Mouse (Mus musculus): ENCODE results near the gene AC124502.3. TPM values are rescaled to one million over a fixed set of nuclear protein-coding genes. Genes with fewer than 3 reads are reported as not detected.

Gene AC124502.3
- polyA plus RNA-seq, 1 experiment = 0.33 TPM

DNA sequence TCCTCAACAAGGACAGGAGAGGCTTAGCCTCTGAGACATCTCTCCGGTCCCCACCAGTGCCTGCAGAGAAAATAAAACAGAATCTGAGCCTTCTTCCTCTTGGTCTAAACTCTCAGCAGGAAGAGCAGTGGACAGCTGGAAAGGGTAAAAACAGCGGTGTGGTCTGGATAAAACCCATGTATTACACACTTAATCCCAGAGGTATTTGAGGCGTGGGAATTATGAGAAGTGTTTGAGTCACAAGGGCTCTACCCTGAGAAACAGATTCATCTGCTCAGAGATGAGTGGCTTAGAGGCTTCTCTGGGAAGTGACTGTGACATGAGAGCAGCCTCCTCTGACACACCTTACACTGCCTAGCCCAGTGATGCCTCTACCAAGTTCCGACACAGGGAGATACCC is 21.1 kb upstream of the AC124502.3 start:
- no peak for TF ChIP-seq GATA1 (IDR thresholded peaks at IDR 0.05; ENCODE audit: low read length)

DNA sequence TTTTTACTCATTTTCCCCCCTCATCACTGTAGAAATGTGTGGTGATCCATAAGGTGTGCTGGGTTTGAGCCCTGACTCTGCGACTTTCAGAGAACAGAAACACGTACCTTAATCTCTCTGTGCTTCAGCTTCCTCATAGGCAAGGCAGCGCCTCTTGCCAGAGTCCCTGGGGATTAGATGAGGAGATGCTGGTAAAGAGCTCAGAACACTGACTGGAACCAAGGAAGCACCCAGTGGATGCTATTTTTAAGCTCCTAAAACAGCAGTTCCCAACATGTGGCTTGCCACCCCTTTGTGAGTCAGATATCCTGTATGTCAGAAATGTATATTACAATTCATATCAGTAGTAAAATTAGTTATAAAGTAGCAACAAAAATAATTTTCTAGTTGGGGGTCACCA is 20.5 kb upstream of the AC124502.3 start:
- TF ChIP-seq GATA1 (IDR thresholded peaks at IDR 0.05; ENCODE audit: low read length) = no peak

DNA sequence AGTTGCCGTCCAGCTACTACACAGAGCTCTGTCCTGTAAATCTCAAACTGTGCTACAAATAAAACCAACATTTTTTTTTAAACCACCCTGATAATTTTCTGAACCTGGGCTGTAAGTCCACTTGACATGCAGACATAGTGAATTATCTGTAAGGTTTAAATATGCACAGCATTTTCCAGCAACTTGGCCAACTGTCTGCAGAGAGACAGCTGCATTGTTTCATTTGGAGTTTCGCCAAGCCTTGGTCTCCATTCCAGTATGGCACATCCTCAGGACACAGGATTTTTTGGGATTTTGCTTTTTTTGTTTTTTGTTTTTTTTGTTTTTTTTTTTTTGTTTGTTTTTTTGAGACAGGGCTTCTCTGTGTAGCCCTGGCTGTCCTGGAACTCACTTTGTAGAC is 17.3 kb upstream of the AC124502.3 start:
- TF ChIP-seq GATA1 (IDR thresholded peaks at IDR 0.05; ENCODE audit: low read length) = no peak

- no peak for TF ChIP-seq GATA1 (IDR thresholded peaks at IDR 0.05; ENCODE audit: low read length)
Observed at GRCm38 (mm10) chr19:5023621-5024479, 14.8 kb upstream of the AC124502.3 start, which contains the start of gene Slc29a2. TSS of gene Slc29a2 (plus strand) at chr19:5023860.

DNA sequence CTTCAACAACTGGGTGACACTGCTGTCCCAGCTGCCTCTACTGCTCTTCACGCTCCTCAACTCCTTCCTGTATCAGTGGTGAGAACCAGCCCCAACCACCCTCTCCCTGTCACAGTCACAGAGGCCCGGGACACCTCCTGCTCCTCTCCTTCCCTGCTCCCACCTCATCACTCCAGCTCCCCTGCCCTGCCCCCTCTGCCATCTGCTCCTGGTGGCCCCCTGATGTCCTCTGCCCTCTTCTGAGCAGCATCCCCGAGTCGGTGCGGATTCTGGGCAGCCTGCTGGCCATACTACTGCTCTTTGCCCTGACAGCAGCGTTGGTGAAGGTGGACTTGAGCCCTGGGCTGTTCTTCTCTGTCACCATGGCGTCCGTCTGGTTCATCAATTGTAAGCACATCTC is 12.6 kb upstream of the AC124502.3 start:
- no peak for TF ChIP-seq GATA1 (IDR thresholded peaks at IDR 0.05; ENCODE audit: low read length)

GRCm38 (mm10) chr19:5032686-5033085 is 6.0 kb upstream of the AC124502.3 start:
- no peak for TF ChIP-seq GATA1 (IDR thresholded peaks at IDR 0.05; ENCODE audit: low read length)

DNA sequence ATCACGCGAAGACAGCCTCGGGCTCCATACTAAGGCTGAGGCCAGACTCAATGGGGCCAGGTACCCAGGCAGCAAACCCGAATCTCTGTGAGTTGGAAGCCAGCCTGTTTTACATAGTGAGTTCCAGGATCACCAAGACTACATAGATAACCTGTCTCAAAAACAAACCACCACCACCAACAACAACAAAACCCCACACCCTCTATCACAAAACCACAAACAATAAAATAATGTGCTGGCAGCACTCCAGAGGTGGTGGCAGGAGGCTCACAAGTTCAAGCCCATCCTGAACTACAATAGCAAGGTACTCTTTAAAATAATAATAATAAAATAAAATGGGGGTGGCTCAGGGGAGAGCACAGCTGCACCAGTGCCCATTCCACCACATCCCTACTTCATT is 2.1 kb upstream of the AC124502.3 start:
- TF ChIP-seq GATA1 (IDR thresholded peaks at IDR 0.05; ENCODE audit: low read length) = no peak

DNA sequence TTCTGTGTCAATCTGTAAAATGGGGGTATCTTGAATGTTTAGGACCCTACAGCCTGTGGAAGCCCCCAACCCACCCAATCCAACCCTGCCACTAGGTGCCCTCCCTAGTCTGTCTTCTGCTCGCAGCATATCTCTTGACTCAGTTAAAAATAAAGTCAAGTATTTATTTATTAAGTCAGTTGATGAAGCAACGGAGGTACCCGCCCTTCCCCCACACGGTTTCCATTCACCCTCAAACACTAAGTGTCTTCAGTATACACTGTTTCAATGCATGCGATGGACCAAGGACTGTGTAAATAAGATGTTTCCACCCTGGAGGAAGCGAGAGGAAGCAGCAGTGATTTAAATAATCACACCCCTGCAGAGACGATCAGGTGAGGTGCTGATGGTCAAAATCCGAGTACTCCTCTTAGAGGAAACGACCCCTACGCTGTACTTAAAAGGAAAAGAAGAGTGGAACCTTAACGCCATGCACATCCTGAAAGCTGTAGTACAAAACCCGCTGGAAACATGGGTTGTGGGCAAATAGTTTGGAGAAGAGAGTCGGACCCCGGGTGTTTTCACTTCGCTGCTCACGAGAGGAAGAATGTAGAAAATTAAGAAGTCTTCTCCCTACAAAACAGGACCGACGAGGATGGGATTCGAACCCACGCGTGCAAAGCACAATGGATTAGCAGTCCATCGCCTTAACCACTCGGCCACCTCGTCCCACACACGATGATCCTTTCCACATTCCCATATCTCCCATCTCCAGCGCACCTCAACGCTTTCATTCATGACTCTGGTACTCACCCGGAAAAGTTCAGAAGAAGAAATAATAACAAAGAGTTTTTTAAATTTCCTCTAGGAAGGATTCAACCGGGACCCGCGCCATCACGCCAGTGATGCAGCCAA is 766 bp upstream of the AC124502.3 start:
- no peak for TF ChIP-seq GATA1 (IDR thresholded peaks at IDR 0.05; ENCODE audit: low read length)

DNA sequence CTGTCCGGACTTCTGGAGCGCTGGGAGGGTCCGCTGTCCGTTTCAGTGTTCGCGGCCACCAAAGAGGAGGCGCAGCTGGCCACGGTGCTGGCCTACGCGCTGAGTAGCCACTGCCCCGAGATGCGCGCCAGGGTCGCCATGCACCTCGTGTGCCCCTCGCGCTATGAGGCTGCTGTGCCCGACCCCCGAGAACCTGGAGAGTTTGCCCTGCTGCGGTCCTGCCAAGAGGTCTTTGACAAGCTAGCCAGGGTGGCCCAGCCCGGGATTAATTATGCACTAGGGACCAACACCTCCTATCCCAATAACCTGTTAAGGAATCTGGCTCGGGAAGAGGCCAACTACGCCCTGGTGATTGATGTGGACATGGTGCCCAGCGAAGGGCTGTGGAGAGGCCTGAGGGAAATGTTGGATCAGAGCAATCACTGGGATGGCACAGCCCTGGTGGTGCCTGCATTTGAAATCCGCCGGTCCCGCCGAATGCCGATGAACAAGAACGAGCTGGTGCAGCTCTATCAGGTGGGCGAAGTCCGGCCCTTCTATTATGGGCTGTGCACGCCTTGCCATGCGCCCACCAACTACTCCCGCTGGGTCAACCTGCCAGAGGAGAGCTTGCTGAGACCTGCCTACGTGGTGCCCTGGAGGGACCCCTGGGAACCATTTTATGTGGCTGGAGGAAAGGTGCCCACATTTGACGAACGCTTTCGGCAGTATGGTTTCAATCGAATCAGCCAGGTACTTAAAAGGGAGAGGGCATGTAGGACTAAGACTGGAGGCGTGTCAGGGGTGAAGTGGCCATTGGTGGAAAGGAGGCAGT is 817 bp downstream of the AC124502.3 start:
- TF ChIP-seq GATA1 (IDR thresholded peaks at IDR 0.05; ENCODE audit: low read length) = no peak

GRCm38 (mm10) chr19:5040862-5041523 is 2.3 kb downstream of the AC124502.3 start, which contains the start of gene Brms1:
TSS of gene Brms1 (plus strand) at chr19:5041354.
- no peak for TF ChIP-seq GATA1 (IDR thresholded peaks at IDR 0.05; ENCODE audit: low read length)

DNA sequence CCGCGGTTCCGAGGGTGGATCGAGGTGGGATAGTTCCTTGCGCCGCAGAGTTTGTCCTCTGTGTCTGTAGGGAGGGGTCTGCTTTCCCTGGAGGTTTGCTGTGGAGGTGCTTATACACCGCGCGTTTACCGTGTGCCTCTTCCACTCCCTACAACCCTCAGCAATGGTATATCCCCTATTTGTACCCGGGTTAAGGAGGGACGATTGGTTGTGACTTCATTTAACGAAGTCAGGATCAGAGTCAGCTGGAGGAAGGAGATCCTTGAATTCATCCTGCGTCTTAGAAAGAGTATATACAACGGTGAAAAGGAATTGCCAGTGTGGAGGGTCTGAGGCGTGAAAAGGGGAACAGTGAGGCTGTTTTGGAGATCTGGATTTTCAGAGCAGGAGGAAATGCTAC is 2.9 kb downstream of the AC124502.3 start:
- TF ChIP-seq GATA1 (IDR thresholded peaks at IDR 0.05; ENCODE audit: low read length) = no peak

- no peak for TF ChIP-seq GATA1 (IDR thresholded peaks at IDR 0.05; ENCODE audit: low read length)
Observed at GRCm38 (mm10) chr19:5045531-5045930, 6.8 kb downstream of the AC124502.3 start.

- TF ChIP-seq GATA1 (IDR thresholded peaks at IDR 0.05; ENCODE audit: low read length) = no peak
Observed at GRCm38 (mm10) chr19:5048138-5049056, 9.7 kb downstream of the AC124502.3 start.

- TF ChIP-seq GATA1 (IDR thresholded peaks at IDR 0.05; ENCODE audit: low read length) = no peak
Observed at GRCm38 (mm10) chr19:5049325-5049724, 10.6 kb downstream of the AC124502.3 start.

Data from G1E-ER4 (cell line).